Mouse (Mus musculus) neutrophil, adult 83 days (primary cell): ENCODE results near the gene Apoc3. TPM values are rescaled to one million over a fixed set of nuclear protein-coding genes. Genes with fewer than 3 reads are reported as not detected.

Experiments
- total RNA-seq, 2 experiments: library from RNA; stranded (reverse); gene quantifications; one replicate each; pipeline ENCODE4 v1.2.4; 2023

The Apoc3 gene
- total RNA-seq = not detected

GRCm38 (mm10) chr9:46235596-46235648 lies at the start of gene Apoc3:
Gene Apoc3, minus strand, starts transcription at chr9:46235636.

GRCm38 (mm10) chr9:46282631-46283436 lies 47.4 kb upstream of the Apoc3 start, which contains the start of gene Bud13:
Gene Bud13, plus strand, starts transcription at chr9:46283008.

GRCm38 (mm10) chr9:46272677-46273454 lies 37.4 kb upstream of the Apoc3 start, which contains the start of gene Zpr1:
Gene Zpr1, plus strand, starts transcription at chr9:46273064.

GRCm38 (mm10) chr9:46268343-46268873 lies 33.0 kb upstream of the Apoc3 start, which contains the start of gene Apoa5:
Gene Apoa5, plus strand, starts transcription at chr9:46268633.

GRCm38 (mm10) chr9:46240526-46241153 lies 5.2 kb upstream of the Apoc3 start, which contains the start of gene Apoa4:
Gene Apoa4, plus strand, starts transcription at chr9:46240696.

GRCm38 (mm10) chr9:46228491-46228890 lies 6.9 kb downstream of the Apoc3 start, which contains the start of gene Apoa1:
Gene Apoa1, plus strand, starts transcription at chr9:46228580.

Other genes starting within 250 kb of the Apoc3 start
- 10 to 100 TPM; 51.8 to 52.0 TPM for gene Pafah1b2, start 222.9 kb downstream of the Apoc3 start, total RNA-seq
- 10 to 100 TPM; 50.4 to 52.8 TPM for gene Sik3, start 222.8 kb downstream of the Apoc3 start, total RNA-seq
- gene Apoa1, start 7.1 kb downstream of the Apoc3 start, total RNA-seq = not detected
- gene Apoa4, start 5.1 kb upstream of the Apoc3 start, total RNA-seq = not detected
- gene Apoa5, start 33.0 kb upstream of the Apoc3 start, total RNA-seq = not detected
- gene Zpr1, start 37.4 kb upstream of the Apoc3 start, total RNA-seq = 10 to 100 TPM; 24.6 to 25.6 TPM
- gene Bud13, start 47.4 kb upstream of the Apoc3 start, total RNA-seq = 10 to 100 TPM; 14.3 to 15.4 TPM
- gene 4931429L15Rik, start 84.3 kb upstream of the Apoc3 start, total RNA-seq = not detected